Mouse (Mus musculus): ENCODE measurements around the gene Mtss1l. TPM values are rescaled to one million over a fixed set of nuclear protein-coding genes. Genes with fewer than 3 reads are reported as not detected.

Mtss1l gene
- polyA plus RNA-seq, 1 experiment: 23.0 TPM

- no peaks in the 10 kb centered on the region for H3K36me3 ChIP-seq (ENCODE audit: control insufficient read depth, insufficient read depth, low read length)
- no peaks in the 10 kb centered on the region for H3K4me1 ChIP-seq (ENCODE audit: control insufficient read depth, insufficient read depth, low read length)
- TF ChIP-seq CTCF (conservative IDR thresholded peaks at IDR 0.05; ENCODE audit: insufficient read depth, insufficient read length, low read depth, low read length) (peak; percentile 27), POLR2A (IDR thresholded peaks at IDR 0.05; ENCODE audit: low read depth, low read length) (no peak)
- no peaks in the 10 kb centered on the region for H3K27me3 ChIP-seq (replicated peaks; ENCODE audit: control insufficient read depth, insufficient read depth, low read length)
- no peak overlapping the region for H3K27ac ChIP-seq (ENCODE audit: insufficient read depth, low read depth, low read length)
- H3K4me3 ChIP-seq (ENCODE audit: insufficient read depth, low read depth, low read length): no peak overlapping the region
- peak; percentile 59 for DNase-seq
- 60% methylated on average over 10 of the region's 10 CpGs for WGBS
These were observed 28.4 kb downstream of the Mtss1l start for GRCm38 (mm10) chr8:110749500-110750170.

GRCm38 (mm10) chr8:110750269-110750668, 29.0 kb downstream of the Mtss1l start:
- H3K4me3 ChIP-seq (ENCODE audit: insufficient read depth, low read depth, low read length): no peak overlapping the region
- H3K36me3 ChIP-seq (ENCODE audit: control insufficient read depth, insufficient read depth, low read length): no peaks in the 10 kb centered on the region
- no peak for DNase-seq
- 23% methylated on average over 13 of the region's 13 CpGs for WGBS
- H3K4me1 ChIP-seq (ENCODE audit: control insufficient read depth, insufficient read depth, low read length): no peaks in the 10 kb centered on the region
- H3K27ac ChIP-seq (ENCODE audit: insufficient read depth, low read depth, low read length): no peak overlapping the region
- no peaks in the 10 kb centered on the region for H3K27me3 ChIP-seq (replicated peaks; ENCODE audit: control insufficient read depth, insufficient read depth, low read length)
- TF ChIP-seq POLR2A (IDR thresholded peaks at IDR 0.05; ENCODE audit: low read depth, low read length): no peak
- TF ChIP-seq CTCF (conservative IDR thresholded peaks at IDR 0.05; ENCODE audit: insufficient read depth, insufficient read length, low read depth, low read length): no peak

- peak; percentile 12 for DNase-seq
- Histone ChIP-seq H3K4me3 (ENCODE audit: insufficient read depth, low read depth, low read length) (no peak overlapping the region), H3K27me3 (replicated peaks; ENCODE audit: control insufficient read depth, insufficient read depth, low read length) (no peaks in the 10 kb centered on the region), H3K4me1 (ENCODE audit: control insufficient read depth, insufficient read depth, low read length) (no peaks in the 10 kb centered on the region), H3K27ac (ENCODE audit: insufficient read depth, low read depth, low read length) (no peak overlapping the region), H3K36me3 (ENCODE audit: control insufficient read depth, insufficient read depth, low read length) (no peaks in the 10 kb centered on the region)
- 67% methylated on average over 5 of the region's 5 CpGs for WGBS
- TF ChIP-seq CTCF (conservative IDR thresholded peaks at IDR 0.05; ENCODE audit: insufficient read depth, insufficient read length, low read depth, low read length): no peak
- no peak for TF ChIP-seq POLR2A (IDR thresholded peaks at IDR 0.05; ENCODE audit: low read depth, low read length)
These were observed 30.2 kb downstream of the Mtss1l start for GRCm38 (mm10) chr8:110751490-110751889.

GRCm38 (mm10) chr8:110754713-110755112, 33.4 kb downstream of the Mtss1l start:
- no peak for TF ChIP-seq POLR2A (IDR thresholded peaks at IDR 0.05; ENCODE audit: low read depth, low read length)
- no peak for TF ChIP-seq CTCF (conservative IDR thresholded peaks at IDR 0.05; ENCODE audit: insufficient read depth, insufficient read length, low read depth, low read length)
- no peak for DNase-seq
- no peak overlapping the region for H3K4me3 ChIP-seq (ENCODE audit: insufficient read depth, low read depth, low read length)
- no peaks in the 10 kb centered on the region for H3K27me3 ChIP-seq (replicated peaks; ENCODE audit: control insufficient read depth, insufficient read depth, low read length)
- H3K27ac ChIP-seq (ENCODE audit: insufficient read depth, low read depth, low read length): no peak overlapping the region
- WGBS: 71% methylated on average over 4 of the region's 4 CpGs
- no peaks in the 10 kb centered on the region for H3K36me3 ChIP-seq (ENCODE audit: control insufficient read depth, insufficient read depth, low read length)
- H3K4me1 ChIP-seq (ENCODE audit: control insufficient read depth, insufficient read depth, low read length): no peaks in the 10 kb centered on the region

GRCm38 (mm10) chr8:110755511-110756170, 34.4 kb downstream of the Mtss1l start:
- 71% methylated on average over 15 of the region's 15 CpGs for WGBS
- Histone ChIP-seq H3K36me3 (ENCODE audit: control insufficient read depth, insufficient read depth, low read length) (no peaks in the 10 kb centered on the region), H3K4me3 (ENCODE audit: insufficient read depth, low read depth, low read length) (no peak overlapping the region), H3K27ac (ENCODE audit: insufficient read depth, low read depth, low read length) (peak overlapping the region; percentile 18; the same call in 1 of the 2 replicates), H3K27me3 (replicated peaks; ENCODE audit: control insufficient read depth, insufficient read depth, low read length) (no peaks in the 10 kb centered on the region), H3K4me1 (ENCODE audit: control insufficient read depth, insufficient read depth, low read length) (peaks cover 3% of the 10 kb centered on the region; the same call in 1 of the 2 replicates)
- no peak for DNase-seq
- TF ChIP-seq POLR2A (IDR thresholded peaks at IDR 0.05; ENCODE audit: low read depth, low read length) (no peak), CTCF (conservative IDR thresholded peaks at IDR 0.05; ENCODE audit: insufficient read depth, insufficient read length, low read depth, low read length) (no peak)

- H3K27ac ChIP-seq (ENCODE audit: insufficient read depth, low read depth, low read length): no peak overlapping the region
- TF ChIP-seq CTCF (conservative IDR thresholded peaks at IDR 0.05; ENCODE audit: insufficient read depth, insufficient read length, low read depth, low read length) (no peak), POLR2A (IDR thresholded peaks at IDR 0.05; ENCODE audit: low read depth, low read length) (no peak)
- H3K4me3 ChIP-seq (ENCODE audit: insufficient read depth, low read depth, low read length): no peak overlapping the region
- H3K27me3 ChIP-seq (replicated peaks; ENCODE audit: control insufficient read depth, insufficient read depth, low read length): no peaks in the 10 kb centered on the region
- H3K36me3 ChIP-seq (ENCODE audit: control insufficient read depth, insufficient read depth, low read length): no peaks in the 10 kb centered on the region
- H3K4me1 ChIP-seq (ENCODE audit: control insufficient read depth, insufficient read depth, low read length): peaks cover 5% of the 10 kb centered on the region; the same call in 1 of the 2 replicates
- no peak for DNase-seq
- 89% methylated on average over 5 of the region's 5 CpGs for WGBS
These were observed 34.9 kb downstream of the Mtss1l start for GRCm38 (mm10) chr8:110756196-110756595.

- H3K4me3 ChIP-seq (ENCODE audit: insufficient read depth, low read depth, low read length): no peak overlapping the region
- TF ChIP-seq POLR2A (IDR thresholded peaks at IDR 0.05; ENCODE audit: low read depth, low read length) (no peak), CTCF (conservative IDR thresholded peaks at IDR 0.05; ENCODE audit: insufficient read depth, insufficient read length, low read depth, low read length) (no peak)
- peak; percentile 63 for DNase-seq
- H3K27ac ChIP-seq (ENCODE audit: insufficient read depth, low read depth, low read length): peak overlapping the region; percentile 41
- H3K36me3 ChIP-seq (ENCODE audit: control insufficient read depth, insufficient read depth, low read length): no peaks in the 10 kb centered on the region
- no peaks in the 10 kb centered on the region for H3K27me3 ChIP-seq (replicated peaks; ENCODE audit: control insufficient read depth, insufficient read depth, low read length)
- WGBS: 76% methylated on average over 7 of the region's 7 CpGs
- H3K4me1 ChIP-seq (ENCODE audit: control insufficient read depth, insufficient read depth, low read length): peaks cover 5% of the 10 kb centered on the region; the same call in 1 of the 2 replicates
These were observed 39.1 kb downstream of the Mtss1l start for GRCm38 (mm10) chr8:110760280-110760940.

All from kidney, adult 2 months (tissue).